Mouse (Mus musculus): ENCODE measurements around the gene Card19.

Card19 gene

DNA sequence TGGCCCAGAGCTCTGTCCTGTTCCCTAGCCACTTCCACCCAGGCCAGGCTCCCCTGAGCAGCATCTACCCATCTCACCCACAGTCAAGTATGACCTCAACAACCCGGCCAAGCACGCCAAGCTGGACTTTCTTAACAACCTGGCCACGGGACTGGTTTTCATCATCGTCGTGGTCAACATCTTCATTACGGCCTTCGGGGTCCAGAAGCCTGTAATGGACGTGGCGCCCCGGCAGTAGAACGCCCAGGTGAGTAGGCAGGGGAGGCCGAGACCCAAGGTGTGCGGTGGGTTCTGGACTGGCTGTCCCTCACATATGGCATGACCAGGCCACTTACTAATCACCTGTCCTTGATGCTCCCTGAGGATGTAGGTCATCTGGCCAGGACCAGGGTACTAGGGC, 21.0 kb downstream of the Card19 start:
- DNase-seq (ENCODE audit: low spot score), result no peak

DNA sequence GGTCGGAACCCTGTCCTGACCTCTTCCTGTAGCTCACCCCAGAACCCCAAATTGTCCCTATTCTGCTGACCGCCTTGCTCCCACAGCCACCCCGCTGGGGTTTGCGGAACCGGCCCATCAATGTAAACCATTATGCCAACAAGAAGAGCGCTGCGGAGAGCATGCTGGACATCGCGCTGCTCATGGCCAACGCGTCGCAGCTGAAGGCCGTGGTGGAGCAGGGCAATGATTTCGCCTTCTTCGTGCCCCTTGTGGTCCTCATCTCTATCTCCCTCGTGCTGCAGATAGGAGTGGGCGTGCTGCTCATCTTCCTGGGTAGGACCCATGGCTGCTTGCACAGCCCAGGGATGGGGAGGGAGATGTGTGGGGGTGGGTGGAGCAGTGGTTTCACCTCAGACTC, 22.2 kb downstream of the Card19 start:
- no peak for DNase-seq (ENCODE audit: low spot score)

- no peak for DNase-seq (ENCODE audit: low spot score)
These were observed 23.5 kb downstream of the Card19 start for GRCm38 (mm10) chr13:49192156-49192855.

DNA sequence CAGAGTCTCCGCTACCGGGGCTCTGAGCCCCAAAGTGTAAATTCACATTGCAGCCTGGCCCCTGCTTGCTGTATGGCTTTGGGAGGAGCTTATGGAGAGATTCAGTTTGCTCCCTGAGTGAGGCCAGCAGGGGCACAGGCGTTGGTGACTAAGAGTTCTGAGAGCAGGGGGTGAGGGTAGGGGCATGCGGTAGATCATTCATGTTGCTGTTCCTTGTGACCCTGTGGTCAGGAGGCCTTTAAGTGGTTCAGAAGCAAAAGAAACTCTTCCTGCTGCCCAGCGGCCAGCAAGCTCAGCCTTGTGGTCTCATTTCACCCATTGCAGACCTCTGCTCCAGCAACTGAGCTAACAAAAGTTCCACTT, 24.2 kb downstream of the Card19 start:
- DNase-seq (ENCODE audit: low spot score), result no peak

GRCm38 (mm10) chr13:49190876-49191672, 24.8 kb downstream of the Card19 start:
- DNase-seq (ENCODE audit: low spot score), result no peak

DNA sequence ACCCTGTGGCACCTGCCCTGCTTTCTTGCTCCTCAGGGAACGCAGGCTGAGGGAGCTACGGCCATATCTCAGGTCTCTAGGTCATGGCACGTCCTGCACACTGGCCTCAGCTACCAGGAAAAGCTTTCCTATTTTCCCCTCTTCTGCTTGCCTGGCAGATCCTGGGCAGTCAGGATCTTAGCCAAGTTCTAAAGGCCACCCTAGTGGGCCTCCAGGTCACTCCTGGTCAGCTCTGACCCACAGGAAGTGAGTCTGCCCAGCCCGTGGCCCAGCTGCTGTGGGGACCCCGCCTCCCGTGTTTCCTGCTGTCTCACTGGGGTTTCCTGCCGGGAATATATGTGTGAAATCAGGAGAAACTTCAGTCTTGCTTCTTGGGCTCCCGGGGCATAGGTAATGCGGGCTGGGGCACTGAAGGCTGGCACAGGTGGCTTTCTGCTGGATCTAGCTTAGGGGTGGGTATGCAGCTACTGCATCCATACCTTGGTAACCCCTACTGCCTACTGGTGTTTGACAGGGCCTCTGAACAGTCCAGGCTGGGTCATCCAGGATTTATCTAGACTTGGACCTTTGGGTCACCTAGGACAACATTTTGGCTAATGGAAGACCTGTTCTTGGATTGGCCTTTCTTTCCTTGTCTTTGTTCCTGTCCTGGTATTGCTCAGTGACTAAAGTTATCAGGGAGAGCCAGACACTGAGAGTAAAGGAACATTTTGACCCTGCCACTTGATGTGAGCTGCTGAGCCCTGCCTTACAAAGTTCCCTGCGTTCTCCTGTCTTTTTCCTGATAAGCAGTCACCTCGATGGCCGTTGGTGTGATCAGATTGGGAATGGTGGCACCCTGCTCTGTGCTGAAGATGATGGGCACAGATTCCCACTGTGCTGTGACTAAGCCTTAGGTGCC, 25.6 kb downstream of the Card19 start:
- DNase-seq (ENCODE audit: low spot score), result no peak

- no peak for DNase-seq (ENCODE audit: low spot score)
These were observed 26.9 kb downstream of the Card19 start for GRCm38 (mm10) chr13:49188966-49189360.

GRCm38 (mm10) chr13:49188219-49188965, 27.4 kb downstream of the Card19 start:
- DNase-seq (ENCODE audit: low spot score), result peak; percentile 50

GRCm38 (mm10) chr13:49187288-49188218, 28.3 kb downstream of the Card19 start, which contains the start of gene Ninj1:
TSS of gene Ninj1 (plus strand) at chr13:49187485.
- DNase-seq (ENCODE audit: low spot score), result peak; percentile 87

- no peak for DNase-seq (ENCODE audit: low spot score)
These were observed 29.0 kb downstream of the Card19 start for GRCm38 (mm10) chr13:49186798-49187287.

DNA sequence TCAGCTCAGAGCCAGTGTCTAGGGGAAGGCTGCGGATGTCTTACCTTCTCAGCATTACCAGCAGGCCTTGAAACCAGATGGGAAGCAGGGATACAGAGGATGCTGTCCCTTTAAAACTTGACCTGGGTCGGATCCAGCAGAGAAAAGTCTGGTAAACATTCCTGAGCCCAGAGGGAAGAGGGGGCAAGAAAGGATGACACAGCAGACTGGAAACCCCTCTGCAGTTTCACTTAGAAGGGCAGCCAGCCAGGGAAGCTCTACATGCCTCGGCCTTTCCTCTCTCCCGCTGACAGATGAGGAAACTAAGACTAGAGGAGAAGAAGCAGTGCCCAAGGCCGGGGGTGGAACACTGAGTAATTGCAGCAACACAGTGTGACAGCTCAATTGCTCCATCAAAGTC, 32.2 kb downstream of the Card19 start:
- peak; percentile 34 for DNase-seq (ENCODE audit: low spot score)

- no peak for DNase-seq (ENCODE audit: low spot score)
These were observed 32.7 kb downstream of the Card19 start for GRCm38 (mm10) chr13:49183161-49183560.

GRCm38 (mm10) chr13:49181411-49181984, 34.3 kb downstream of the Card19 start:
- no peak for DNase-seq (ENCODE audit: low spot score)

GRCm38 (mm10) chr13:49180691-49181090, 35.1 kb downstream of the Card19 start:
- no peak for DNase-seq (ENCODE audit: low spot score)

DNA sequence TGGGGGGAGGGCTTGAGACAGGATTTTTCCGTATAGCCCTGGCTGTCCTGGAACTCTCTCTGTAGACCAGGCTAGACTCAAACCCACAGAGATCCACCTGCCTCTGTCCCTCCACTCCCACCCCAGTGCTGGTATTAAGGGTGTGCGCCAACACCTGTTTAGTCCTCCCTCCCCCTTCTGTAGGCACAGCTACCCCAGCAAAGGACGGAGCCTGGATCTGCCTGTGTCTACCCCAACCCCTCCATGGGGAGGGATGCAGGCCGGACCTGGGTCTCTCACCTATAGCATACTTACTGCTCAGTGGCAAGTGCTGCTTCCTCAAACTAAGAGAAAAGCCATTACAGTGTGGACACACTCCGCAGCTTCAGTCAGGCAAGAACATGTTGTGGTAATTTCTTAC, 35.6 kb downstream of the Card19 start:
- DNase-seq (ENCODE audit: low spot score), result no peak

DNA sequence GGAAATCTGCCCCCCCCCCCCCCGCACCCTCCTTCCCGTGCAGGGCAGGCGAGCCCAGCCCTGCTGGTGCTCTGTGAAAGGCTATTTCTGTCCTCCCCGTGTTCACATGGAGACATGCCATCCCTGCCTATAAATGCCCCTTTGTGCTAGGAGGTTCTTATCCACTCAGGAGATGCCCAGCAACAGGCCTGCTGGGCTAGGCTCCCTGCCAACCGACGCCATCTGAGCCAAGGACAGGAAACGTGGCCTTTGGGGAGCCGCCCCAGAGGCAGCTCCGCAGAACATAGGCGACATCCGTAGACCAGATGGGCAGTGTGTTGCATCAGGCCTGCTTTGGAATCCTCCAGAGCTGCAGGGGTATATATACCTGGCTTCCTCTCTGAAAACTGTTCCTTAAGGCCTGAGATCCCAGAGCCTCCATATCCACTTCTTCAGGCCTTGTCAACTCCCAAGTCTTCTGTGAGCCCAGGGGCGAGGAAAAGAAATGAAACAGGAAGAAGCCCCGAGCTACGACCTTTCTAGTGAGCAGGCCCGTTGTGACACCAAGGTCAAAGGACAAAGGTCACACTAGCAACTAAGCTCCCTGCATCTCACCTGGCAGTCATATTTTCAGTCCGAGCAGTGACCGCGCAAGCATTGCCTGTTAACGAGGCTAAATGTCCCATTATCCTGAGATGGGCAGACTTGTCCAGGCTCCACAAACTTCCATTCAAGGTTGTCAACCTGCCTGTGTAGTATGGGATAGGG, 36.8 kb downstream of the Card19 start:
- DNase-seq (ENCODE audit: low spot score), result peak; percentile 47

DNA sequence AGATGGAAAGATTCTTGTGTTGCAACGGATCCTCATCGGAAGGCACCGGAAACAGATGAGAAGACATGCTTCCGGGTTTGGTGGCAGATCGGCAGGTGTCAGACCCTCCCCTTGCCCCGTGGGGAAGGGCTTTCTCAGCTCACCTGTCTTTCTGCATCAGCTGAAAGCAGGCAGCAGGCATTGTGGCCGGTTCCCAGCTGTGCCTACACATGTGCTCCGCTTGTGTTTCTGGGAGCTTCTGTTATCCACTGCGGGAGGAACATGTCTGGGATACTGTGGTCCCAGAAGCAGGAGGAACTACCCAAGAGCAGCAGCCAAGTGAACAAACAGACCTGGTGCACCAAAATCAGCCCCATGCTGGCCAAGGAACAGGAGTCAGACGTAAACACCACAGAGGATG, 40.3 kb downstream of the Card19 start:
- no peak for DNase-seq (ENCODE audit: low spot score)

- DNase-seq (ENCODE audit: low spot score), result peak; percentile 93
These were observed 42.8 kb downstream of the Card19 start for GRCm38 (mm10) chr13:49172971-49173596.

GRCm38 (mm10) chr13:49172335-49172734, 43.5 kb downstream of the Card19 start:
- no peak for DNase-seq (ENCODE audit: low spot score)
